Mouse (Mus musculus) cerebellum, adult 2 months (tissue): ENCODE results near the gene Tmc3.

ENCODE experiments used
- CTCF ChIP-seq: fragments of 200-500 bp; IDR thresholded peaks from 2 replicates; pipeline ENCODE4 v1.5.1; 2011; ENCODE audit warnings: low read depth, mild to moderate bottlenecking, control low read depth, low read length, moderate library complexity, borderline replicate concordance; ENCODE audit not compliant: insufficient read depth
- POLR2A ChIP-seq: fragments of 200-500 bp; IDR thresholded peaks from 2 replicates; pipeline ENCODE4 v1.6.1; 2011; ENCODE audit warnings: low read length, control low read depth, borderline replicate concordance; ENCODE audit not compliant: insufficient read depth

DNA sequence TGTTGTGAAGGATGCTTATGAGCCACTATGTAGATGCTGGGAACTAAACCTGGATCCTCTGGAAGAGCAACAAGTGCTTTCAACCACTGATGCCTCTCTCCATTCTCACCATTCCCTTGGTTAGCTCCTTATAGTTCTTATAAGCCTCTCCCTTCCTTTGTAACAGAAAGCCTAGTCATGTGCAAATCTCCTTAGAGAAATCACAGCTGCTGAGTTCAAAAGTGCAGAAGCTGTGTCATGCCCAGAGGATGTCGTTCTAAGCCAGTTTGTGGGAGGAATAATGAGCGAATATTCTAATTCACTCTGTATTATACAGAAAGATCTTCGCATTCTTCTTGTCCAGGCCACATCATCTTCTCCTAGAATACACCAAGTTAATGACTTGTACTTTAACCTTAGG lies 12.8 kb upstream of the Tmc3 start:
- TF ChIP-seq POLR2A (no peak), CTCF (no peak)
